Mouse (Mus musculus) myocyte (in vitro differentiated cells): ENCODE results near the gene Timm17b.

ENCODE experiments used
- CEBPB ChIP-seq: IDR thresholded peaks from 2 replicates; pipeline ENCODE4 v1.6.1; 2011; ENCODE audit warnings: mild to moderate bottlenecking, moderate library complexity; ENCODE audit not compliant: poor library complexity, insufficient read depth, severe bottlenecking
- E2F4 ChIP-seq: IDR thresholded peaks from one replicate; pipeline ENCODE4 v1.6.1; 2011; ENCODE audit warnings: mild to moderate bottlenecking, control low read depth, moderate library complexity; ENCODE audit not compliant: insufficient read depth
- MAX ChIP-seq: IDR thresholded peaks from one replicate; pipeline ENCODE4 v1.6.1; 2011; ENCODE audit warnings: low read depth, mild to moderate bottlenecking, control low read depth
- MYOD1 ChIP-seq, 3 experiments: IDR thresholded peaks; one replicate each; pipeline ENCODE4 v1.6.1; 2011; ENCODE audit warnings: control low read depth in 2 of 3, low read depth in 2 of 3, mild to moderate bottlenecking in 2 of 3, moderate library complexity in 1 of 3; ENCODE audit not compliant: insufficient read length in 2 of 3, control insufficient read depth in 1 of 3
- MYOG ChIP-seq, 3 experiments: IDR thresholded peaks; one replicate each; pipeline ENCODE4 v1.6.1; 2011; ENCODE audit warnings: control low read depth in 2 of 3, low read depth in 2 of 3, mild to moderate bottlenecking in 2 of 3; ENCODE audit not compliant: insufficient read length in 2 of 3, control insufficient read depth in 1 of 3, insufficient read depth in 1 of 3
- POLR2A ChIP-seq: IDR thresholded peaks from one replicate; pipeline ENCODE4 v1.6.1; 2011; ENCODE audit warnings: low read depth, mild to moderate bottlenecking, control low read depth, moderate library complexity; ENCODE audit not compliant: insufficient read length
- POLR2AphosphoS2 ChIP-seq: IDR thresholded peaks from one replicate; pipeline ENCODE4 v1.6.1; 2011; ENCODE audit warnings: low read depth, control low read depth; ENCODE audit not compliant: insufficient read length
- TCF12 ChIP-seq: IDR thresholded peaks from one replicate; pipeline ENCODE4 v1.6.1; 2011; ENCODE audit warnings: mild to moderate bottlenecking, control low read depth; ENCODE audit not compliant: poor library complexity, insufficient read depth, severe bottlenecking
- TCF3 ChIP-seq: IDR thresholded peaks from one replicate; pipeline ENCODE4 v1.6.1; 2011; ENCODE audit warnings: low read depth, control low read depth; ENCODE audit not compliant: insufficient read length
- USF1 ChIP-seq: IDR thresholded peaks from one replicate; pipeline ENCODE4 v1.6.1; 2011; ENCODE audit warnings: low read depth, mild to moderate bottlenecking, control low read depth, moderate library complexity

GRCm38 (mm10) chrX:7865786-7866185 is 33.4 kb upstream of the Timm17b start:
- no peak for TF ChIP-seq MYOG (IDR thresholded peaks at IDR 0.05; ENCODE audit: control insufficient read depth in 1 of 3, insufficient read depth in 1 of 3, insufficient read length in 2 of 3, low read depth in 2 of 3)
- no peak for TF ChIP-seq POLR2A
- TF ChIP-seq E2F4, result no peak
- TF ChIP-seq MYOD1 (IDR thresholded peaks at IDR 0.05; ENCODE audit: control insufficient read depth in 1 of 3, insufficient read length in 2 of 3, low read depth in 2 of 3), result no peak
- TF ChIP-seq MAX, result no peak
- TF ChIP-seq USF1, result no peak
- TF ChIP-seq CEBPB, result no peak
- TF ChIP-seq TCF12, result no peak
- TF ChIP-seq POLR2AphosphoS2, result no peak
- no peak for TF ChIP-seq TCF3
